Mouse (Mus musculus) G1E-ER4 (cell line): ENCODE results near the gene Slc11a1. TPM values are rescaled to one million over a fixed set of nuclear protein-coding genes. Genes with fewer than 3 reads are reported as not detected.

Source experiments
- GATA1 ChIP-seq: IDR thresholded peaks from one replicate; pipeline ENCODE4 v1.8.0; 2012; ENCODE audit warnings: low read length, inconsistent platforms
- polyA plus RNA-seq: library from polyadenylated mRNA; stranded (reverse); fragments of >175 nt; gene quantifications from 2 replicates; pipeline ENCODE4 v1.2.3, GENCODE M21; 2012

Gene Slc11a1
- polyA plus RNA-seq = not detected in 2 replicates

DNA sequence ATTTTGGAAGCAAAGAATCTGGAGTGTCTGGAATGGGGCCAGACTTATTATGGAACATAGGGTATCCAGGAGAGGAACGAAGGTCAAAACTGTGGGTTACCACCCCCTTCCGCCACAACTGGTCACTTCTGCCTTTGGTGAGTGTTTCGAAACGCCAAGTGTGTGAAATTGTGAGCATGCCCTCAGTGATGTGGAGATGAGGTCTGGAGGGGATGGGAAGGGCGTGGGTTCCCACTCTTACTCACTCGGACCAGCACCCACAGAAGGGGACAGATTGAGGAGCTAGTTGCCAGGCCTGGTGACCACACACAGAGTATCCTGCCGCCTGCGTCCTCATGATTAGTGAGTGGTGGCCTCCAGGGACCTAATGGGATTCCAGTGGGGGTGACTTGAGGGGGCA is at the start of gene Slc11a1:
Slc11a1 (plus strand) TSS at position 216 of the 400 bp plus-strand sequence.
- no peak for TF ChIP-seq GATA1

DNA sequence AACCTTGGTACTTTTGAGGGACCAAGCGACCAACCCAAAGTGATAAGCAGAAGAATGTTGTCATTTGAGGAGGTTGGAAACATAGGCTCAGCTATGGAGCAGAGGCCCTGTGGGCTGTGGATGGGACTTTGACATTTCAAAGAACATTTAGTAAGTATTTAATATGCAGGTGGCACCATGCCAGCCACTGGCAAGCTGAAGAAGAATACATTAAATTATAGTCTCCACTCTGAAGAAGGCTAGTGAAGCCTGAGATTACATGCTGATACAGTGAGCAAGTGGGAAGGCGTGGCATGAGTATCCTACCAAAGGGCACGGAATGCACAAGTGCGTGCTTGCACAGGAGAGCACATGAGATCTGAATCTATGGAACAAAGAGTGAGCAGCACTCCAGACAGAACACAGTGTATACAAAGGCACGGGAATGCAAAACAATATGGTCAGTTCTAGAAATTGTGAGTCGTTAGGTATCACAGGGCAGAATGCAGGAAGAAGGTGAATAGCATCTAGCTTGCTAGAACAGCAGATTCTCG is 45.0 kb upstream of the Slc11a1 start:
- TF ChIP-seq GATA1 = no peak

DNA sequence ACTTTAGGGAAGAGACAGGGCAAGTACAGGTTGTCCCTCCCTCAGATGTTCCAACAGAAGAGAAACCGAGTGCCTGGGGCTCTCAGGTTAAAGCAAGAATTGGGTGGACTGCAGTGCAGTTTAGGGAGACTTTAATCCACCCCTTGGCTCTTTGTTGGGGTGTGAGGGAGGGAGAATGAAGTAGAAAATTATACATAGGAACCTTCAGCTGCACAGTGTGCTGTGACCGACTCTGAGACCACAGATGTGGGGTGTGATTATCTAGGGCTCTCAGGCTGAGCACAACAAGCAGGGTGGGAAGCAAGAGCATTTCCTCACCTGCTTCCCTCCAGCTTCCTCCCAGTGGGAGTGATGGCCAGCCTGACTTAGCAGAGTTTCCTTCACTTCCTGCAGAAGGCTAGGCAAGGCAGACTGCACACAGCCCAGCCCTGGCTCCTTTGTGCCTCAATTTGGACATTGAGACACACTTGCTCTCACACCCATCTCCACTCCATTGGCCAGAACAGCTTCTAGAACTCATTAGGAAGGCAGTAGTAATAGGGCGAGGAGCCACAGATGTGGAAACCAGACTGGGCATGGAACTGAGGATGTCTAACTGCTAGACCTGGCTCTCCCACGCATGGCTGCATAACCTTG is 43.8 kb upstream of the Slc11a1 start:
- no peak for TF ChIP-seq GATA1

DNA sequence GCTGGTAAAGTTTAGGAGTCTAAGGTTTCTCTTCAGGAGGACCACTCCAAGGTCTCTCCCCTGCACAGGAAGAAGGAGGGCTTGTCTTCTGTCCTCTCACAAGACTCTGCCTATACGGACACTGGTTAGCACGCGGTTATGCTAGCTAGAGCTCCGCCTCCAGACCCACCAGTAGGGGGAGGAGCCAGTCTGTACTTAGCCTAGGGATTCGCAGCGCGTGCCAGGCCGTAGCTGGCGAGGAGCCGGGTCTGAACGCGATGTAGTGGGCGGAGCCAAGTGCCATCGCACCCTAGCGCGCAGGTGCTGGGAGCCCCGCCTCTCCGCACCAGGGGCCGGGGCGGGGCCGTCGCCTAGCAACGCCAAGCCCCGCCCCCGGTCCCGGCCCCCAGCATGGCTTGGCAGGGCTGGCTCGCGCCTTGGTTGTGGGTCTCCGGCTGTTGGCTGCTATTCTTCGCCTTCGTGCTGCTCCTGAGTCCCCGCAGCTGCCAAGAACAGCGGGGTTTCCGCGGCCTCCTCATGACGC is 42.7 kb upstream of the Slc11a1 start:
- TF ChIP-seq GATA1 = no peak

DNA sequence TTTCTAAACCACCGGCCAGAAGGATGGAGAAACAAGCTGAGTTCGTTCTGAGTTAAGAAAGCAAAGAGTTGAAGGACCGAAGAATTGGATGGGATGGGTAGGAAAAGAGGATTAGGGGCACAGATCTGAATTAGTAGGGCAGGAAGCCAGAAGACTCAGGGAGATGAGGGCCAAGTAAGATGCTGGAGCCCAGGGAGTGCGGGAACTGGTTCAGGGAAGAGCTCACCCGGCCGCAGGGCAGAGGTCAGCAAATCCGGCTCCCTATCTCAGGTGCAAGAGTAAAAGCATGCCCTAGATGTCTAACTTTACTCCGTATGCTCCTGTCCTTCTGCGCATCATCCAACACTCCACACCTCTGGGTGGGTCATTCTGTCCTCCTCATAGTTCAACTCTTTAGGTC is 42.1 kb upstream of the Slc11a1 start:
- no peak for TF ChIP-seq GATA1

DNA sequence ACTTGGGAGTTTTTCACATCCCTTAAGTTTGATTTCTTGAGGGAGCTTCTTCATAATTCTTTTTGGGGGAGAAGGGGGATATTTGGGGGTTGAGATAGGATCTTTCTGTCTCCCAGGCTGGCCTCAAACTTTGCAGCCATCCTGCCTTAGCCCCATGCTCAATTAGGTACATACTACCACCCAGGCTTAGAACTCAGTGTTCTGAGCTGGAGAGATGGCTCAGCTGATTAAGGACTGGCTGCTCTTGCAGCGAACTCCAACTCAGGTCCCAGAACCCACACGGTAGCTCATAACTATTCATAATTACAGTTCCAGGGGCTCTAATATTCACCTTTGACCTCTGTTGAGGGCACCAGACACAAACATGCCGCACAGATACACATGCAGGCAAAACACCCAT is 40.4 kb upstream of the Slc11a1 start:
- no peak for TF ChIP-seq GATA1

DNA sequence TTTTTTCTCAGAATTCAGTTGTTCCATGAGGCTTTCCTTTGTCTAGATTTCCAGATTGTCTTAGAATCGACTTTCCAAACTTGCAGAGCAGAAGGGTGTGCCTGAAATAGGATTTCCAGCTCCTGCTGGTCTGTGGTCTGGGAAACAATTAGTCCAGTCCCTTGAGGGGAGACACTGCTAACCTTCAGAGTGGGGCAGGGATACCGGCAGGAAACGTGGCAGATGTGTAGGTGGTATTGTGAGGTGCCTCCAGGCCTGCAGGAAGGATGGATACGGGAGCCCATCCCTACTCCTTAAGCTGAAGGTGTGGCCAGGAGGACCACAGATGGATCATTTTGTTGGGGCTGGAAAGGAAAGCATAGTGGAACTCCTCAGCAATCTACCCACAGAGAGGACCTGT is 40.0 kb upstream of the Slc11a1 start:
- no peak for TF ChIP-seq GATA1

DNA sequence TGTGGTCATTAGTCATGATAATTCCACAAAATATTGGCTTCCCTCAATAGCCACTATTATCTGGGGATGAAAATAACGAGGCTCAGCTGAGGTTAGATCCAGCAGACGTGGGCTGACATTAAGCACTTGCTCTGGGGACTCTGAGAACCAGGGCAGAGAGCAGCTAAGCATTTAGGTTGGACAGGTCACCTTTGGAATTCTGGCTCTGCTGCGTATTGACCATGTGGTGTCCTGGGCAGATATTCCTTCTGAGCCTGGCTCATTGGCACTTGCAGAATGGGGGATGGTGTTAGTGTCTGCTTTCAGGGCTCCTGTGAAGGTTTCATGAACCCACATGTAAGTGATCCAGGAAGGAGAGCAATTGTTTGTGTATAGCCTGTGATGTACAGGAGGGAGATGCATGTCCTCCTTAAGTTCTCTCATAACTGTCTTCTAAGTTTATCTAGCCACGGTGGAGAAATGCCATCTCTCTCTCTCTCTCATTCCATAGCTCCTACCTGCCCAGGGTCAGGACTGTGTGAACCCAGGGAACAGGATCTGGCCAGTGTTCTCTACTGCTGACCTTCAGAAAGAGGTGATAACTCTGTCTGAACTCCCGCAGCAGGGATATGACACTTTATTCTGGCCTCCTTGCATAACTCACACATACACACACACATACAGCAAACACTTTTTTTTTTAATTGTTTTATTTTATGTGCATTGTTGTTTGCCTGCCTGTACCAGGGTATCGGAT is 39.4 kb upstream of the Slc11a1 start:
- no peak for TF ChIP-seq GATA1

DNA sequence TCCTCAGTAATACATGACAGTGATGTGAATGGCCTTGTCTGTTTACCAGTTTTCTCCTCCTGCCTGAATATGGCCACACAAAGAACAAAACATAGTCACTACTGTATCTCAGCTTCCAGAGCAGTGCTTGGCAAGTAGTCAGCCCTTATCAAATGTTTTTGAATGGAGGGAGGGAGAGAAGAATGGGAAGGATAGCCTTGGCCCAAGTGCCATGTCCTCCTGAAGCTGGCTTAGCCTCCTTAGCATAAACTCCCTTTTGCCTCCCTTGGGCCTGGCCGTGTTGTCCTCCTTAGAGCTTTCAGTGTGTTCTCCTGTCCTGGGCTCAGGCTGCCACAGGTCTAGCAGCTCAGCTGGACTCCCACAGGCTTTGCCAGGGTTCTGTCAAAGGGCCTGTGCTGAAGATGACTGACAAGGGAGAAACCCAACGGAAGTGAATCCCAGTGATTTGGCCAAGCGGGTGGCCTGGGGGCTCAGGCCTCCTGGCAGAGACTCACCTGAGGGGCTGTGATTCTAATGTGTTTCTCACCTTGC is 37.7 kb upstream of the Slc11a1 start:
- no peak for TF ChIP-seq GATA1

DNA sequence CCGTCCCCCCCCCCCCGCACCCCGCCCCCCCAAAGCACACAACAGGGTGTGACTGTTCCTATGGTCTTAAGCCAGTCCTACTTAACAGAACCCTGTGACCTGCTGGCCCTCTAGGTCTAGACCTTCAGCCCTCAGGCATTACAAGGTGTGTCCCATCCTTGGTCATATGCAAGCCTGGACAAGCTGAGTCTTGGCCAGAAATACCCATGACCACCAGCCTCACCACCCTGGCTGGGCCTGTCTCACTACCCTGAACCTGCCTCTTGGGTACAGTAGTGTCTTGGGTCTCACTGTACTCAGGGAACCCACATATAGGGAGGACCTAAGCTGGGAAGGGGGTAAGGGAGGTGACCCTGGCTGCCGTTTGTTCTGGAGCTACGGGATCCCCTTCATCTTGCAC is 37.0 kb upstream of the Slc11a1 start:
- no peak for TF ChIP-seq GATA1

DNA sequence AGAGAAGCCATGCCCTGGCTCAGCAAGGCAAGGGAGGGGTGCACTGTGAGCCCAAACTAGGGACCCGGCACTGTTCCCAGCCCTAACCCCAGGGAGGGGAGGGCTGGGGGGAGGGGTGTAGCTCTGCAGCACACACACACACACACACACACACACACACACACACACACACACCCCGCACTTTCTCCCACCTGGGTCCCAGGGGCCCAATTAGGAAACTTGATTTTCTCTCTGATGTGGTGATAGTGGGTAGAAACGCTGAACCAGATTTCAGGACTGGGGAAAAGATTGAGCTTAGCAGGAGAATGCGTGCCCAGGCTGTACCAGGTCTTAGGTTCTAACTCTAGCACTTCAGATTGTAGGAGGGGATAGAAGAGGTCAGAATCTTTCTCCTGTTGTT is 36.4 kb upstream of the Slc11a1 start:
- no peak for TF ChIP-seq GATA1

DNA sequence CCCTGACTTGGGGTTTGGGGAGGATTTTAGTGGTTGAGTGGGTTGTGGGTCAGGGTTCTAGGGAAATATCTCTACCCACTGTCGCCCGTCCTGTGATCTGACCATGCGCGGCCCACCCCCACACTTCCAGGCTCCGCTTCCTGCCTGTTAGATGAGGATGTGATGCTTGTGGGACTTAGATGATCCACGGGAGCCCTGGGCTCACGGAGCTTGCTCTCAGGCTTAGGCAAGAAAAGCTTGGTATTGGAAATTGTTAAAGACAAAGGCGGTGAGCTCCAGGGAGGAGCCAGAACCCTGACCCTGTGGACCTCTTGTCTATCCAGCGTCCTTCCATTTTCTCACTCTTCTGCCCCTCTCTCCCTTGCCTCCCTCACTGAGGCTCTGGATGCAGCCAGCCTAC is 35.1 kb upstream of the Slc11a1 start:
- no peak for TF ChIP-seq GATA1

DNA sequence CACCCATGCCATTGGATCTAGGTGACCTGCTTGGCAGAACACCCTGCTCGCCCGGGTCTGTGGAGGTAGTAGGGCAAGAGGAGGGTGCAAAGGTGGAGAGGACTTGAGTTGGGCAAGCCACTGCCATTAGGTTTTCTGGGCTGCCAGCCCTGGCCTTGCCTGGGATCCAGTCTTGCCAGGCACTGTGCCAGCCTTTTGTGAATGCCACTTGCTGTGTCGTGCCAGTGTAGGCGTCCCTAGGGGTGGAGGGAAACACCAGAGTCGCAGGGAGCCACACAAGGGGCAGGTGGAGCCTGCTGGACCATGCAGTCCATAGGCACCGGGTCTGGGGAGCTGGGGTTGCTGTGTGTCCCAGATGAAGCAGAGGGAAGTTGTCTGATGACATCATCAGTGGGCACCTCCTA is 34.6 kb upstream of the Slc11a1 start:
- TF ChIP-seq GATA1 = no peak

DNA sequence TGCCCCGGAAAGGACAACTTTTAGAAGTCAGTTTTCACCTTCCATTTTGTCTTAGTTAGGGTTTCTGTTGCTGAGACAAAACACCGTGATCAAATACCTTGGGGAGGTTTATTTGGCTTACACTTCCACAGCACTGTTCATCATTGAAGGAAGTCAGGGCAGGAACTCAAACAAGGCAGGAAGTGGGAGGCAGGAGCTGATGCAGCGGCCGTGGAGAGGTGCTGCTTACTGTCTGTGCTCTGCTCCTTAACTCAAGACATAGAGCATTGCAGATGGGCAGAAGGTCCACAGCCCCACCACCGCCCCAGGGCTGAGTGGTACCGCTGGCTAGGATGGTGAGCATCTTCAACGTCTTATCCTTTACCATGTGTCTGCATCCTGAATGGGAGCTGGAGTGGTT is 33.1 kb upstream of the Slc11a1 start:
- no peak for TF ChIP-seq GATA1

DNA sequence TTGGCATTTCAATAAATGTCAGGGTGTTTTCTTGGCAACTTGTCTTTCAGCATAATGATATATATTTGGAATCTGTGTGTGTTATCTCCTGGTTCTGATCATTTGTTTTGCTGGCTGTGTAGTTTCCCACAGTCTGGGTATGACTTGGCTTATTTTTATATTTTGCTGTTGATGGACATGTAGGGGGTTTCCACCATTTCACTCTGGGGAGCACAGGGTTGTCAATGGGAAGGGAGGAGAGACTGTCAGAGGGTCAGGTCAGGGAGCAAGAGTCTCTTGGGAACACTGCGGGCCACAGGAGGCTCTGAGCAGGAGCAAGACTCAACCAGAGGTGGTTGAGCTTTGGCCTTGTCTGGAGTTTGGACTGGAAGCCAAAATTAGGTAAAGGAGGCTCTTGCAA is 32.7 kb upstream of the Slc11a1 start:
- TF ChIP-seq GATA1 = no peak

DNA sequence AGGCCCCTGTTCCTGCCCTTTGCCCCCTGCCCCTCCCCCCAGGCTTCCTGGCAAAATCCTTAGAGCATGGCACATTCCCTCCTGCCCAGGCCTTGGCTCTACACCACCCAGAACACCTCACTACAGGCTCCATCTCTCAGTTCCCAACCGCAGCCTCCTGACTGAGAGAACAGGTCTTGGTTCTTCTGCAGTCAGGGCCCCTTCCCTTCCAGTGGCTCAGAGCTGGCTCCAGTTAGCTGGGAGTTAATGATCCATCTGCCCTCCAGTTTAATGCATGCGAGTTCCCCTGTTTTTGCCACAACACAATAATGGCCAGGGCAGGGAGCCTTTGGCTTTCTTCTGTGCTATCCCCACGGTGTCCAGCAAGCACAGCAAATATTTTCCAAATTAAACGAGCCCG is 31.8 kb upstream of the Slc11a1 start:
- TF ChIP-seq GATA1 = no peak
